Mouse (Mus musculus) lung, postnatal 0 days (tissue): ENCODE data around the gene Fam222a. TPM values are rescaled to one million over a fixed set of nuclear protein-coding genes. Genes with fewer than 3 reads are reported as not detected.
A peak's percentile ranks its signal among the peaks of the same experiment; 100 is the strongest.

ENCODE experiments used
- ATAC-seq: fragments of 200-750 bp; cut with Nextera tagmentation; 2 replicates; pipeline ENCODE4 v1.8.0; 2017; ENCODE audit warnings: moderate library complexity
- DNase-seq: peaks from one replicate; pipeline ENCODE4 v3.0.0-alpha.2; 2016; ENCODE audit warnings: low spot score
- H3K27ac ChIP-seq: fragments of 300-500 bp; sonication (generic); 2 replicates; pipeline ENCODE4 v1.5.1; 2014; ENCODE audit warnings: antibody characterized with exemption, mild to moderate bottlenecking, low read length, mixed read lengths
- H3K27me3 ChIP-seq: fragments of 300-500 bp; sonication (generic); replicated peaks from 2 replicates; pipeline ENCODE4 v1.6.1; 2014; ENCODE audit warnings: low read length, mixed read lengths; ENCODE audit not compliant: insufficient read depth
- H3K36me3 ChIP-seq: fragments of 300-500 bp; sonication (generic); 2 replicates; pipeline ENCODE4 v1.6.1; 2014; ENCODE audit warnings: low read length, mixed read lengths; ENCODE audit not compliant: insufficient read depth
- H3K4me1 ChIP-seq: fragments of 300-500 bp; sonication (generic); 2 replicates; pipeline ENCODE4 v1.6.1; 2014; ENCODE audit warnings: antibody characterized with exemption, low read depth, low read length, mixed read lengths; ENCODE audit not compliant: insufficient read depth
- H3K4me2 ChIP-seq: fragments of 300-500 bp; sonication (generic); replicated peaks from 2 replicates; pipeline ENCODE4 v1.6.1; 2014; ENCODE audit warnings: low read depth, mild to moderate bottlenecking, low read length, moderate library complexity, mixed read lengths
- H3K4me3 ChIP-seq: fragments of 300-500 bp; sonication (generic); 2 replicates; pipeline ENCODE4 v1.5.1; 2014; ENCODE audit warnings: low read depth, low read length
- H3K9ac ChIP-seq: fragments of 300-500 bp; sonication (generic); replicated peaks from 2 replicates; pipeline ENCODE4 v1.6.1; 2014; ENCODE audit warnings: low read depth, mild to moderate bottlenecking
- H3K9me3 ChIP-seq: fragments of 300-500 bp; sonication (generic); 2 replicates; pipeline ENCODE4 v1.6.1; 2016; ENCODE audit warnings: low read length, mixed read lengths
- CTCF ChIP-seq: IDR thresholded peaks from 2 replicates; pipeline ENCODE4 v1.5.1; 2016; ENCODE audit warnings: antibody characterized with exemption, mild to moderate bottlenecking
- EP300 ChIP-seq: IDR thresholded peaks from 2 replicates; pipeline ENCODE4 v1.6.1; 2016; ENCODE audit warnings: antibody characterized with exemption, mild to moderate bottlenecking, control low read depth
- WGBS: fragments of 180-500 bp; shearing (Covaris S2); extraction: QIAGEN DNeasy Blood & Tissue Kit; methylation state at CpG from one replicate; pipeline ENCODE4 v1.1.7; 2014; 5-methylcytosine and 5-hydroxymethylcytosine counted together
- polyA plus RNA-seq: library from polyadenylated mRNA; unstranded; fragments of >200 nt; fragmentation: Nextera tagmentation; extraction: Ambion mirVana; gene quantifications from 2 replicates; pipeline ENCODE4 v1.2.1, GENCODE M21; 2015

The Fam222a gene
- polyA plus RNA-seq, 1 experiment from 2014 or later = 1.9 TPM

DNA sequence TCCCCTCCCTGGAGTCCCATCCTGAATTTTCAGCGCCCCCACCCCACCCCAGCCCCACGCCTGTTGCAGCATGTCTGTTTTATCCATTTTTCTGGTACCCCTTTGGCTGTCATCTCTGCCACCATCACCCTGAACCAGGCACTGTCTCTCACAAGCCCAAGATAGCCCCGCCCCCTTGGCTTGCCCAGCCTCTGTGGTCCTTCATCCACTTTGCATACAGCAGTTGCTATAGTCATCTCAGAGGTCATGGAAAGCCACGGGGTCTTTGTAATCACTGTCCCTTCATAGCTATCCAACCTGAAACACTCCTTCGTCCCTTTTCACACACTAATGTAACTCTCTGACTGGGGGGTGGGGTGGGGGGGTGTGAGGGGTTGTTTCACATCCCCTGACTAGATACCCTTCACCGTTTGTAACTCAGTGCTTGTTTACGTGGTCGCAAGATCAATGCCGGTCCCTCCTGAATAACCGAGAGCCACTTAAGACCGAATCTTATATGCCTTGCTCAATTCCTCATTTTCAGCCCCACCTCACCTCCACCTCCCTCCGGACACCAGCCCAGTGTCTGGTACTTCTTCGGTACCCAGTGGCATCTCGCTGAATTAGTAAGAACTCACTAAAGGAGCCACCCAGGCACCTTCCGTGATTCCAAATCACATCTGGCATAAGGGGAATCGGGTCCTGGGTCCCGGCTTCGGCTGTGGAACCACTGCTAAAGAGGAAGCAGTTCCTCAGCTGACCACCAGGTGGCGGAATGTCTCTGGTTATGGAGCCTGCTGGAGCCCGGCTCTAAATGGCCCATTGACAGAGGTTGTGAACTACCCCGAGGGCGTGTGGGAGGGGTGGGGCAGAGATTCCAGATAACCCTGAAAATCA lies 71.2 kb downstream of the Fam222a start:
- 0 out of 2 replicates have a peak, but pooled peaks cover 3% of the 10 kb centered on the region for H3K4me1 ChIP-seq
- H3K4me3 ChIP-seq = no peak overlapping the region
- H3K36me3 ChIP-seq = no peaks in the 10 kb centered on the region
- peak overlapping the region; percentile 30 for H3K4me2 ChIP-seq
- H3K9me3 ChIP-seq = no peaks in the 10 kb centered on the region
- ATAC-seq (peak; percentile 91), DNase-seq (peak; percentile 90)
- H3K27me3 ChIP-seq = 0 out of 2 replicates have a peak, but pooled peaks cover 8% of the 10 kb centered on the region
- H3K27ac ChIP-seq = no peak overlapping the region
- 14% methylated on average over 22 of the region's 22 CpGs for WGBS
- no peak overlapping the region for H3K9ac ChIP-seq
- TF ChIP-seq CTCF (peak; percentile 99), EP300 (0 out of 2 replicates have a peak, but pooled peaks have one; percentile 54)

DNA sequence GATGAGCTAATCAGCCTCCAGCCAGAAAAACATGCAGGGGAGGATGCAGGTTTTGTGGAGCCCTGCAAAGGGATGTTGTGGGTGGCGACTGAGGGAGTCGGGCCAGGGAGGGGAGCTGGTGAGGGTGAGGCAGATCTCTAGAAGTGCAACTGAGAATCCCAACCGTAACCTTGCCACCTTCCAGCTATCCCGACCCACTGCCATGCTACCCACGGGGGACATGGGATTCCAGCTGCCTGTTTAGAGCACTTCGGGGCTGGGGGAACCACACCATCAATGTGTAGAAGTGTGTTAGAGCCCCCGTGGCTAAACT lies 71.8 kb downstream of the Fam222a start:
- no peak for DNase-seq
- Histone ChIP-seq H3K4me1 (0 out of 2 replicates have a peak, but pooled peaks cover 3% of the 10 kb centered on the region), H3K4me2 (peak overlapping the region; percentile 30), H3K9ac (no peak overlapping the region), H3K9me3 (no peaks in the 10 kb centered on the region), H3K27ac (no peak overlapping the region), H3K27me3 (0 out of 2 replicates have a peak, but pooled peaks cover 8% of the 10 kb centered on the region), H3K36me3 (no peaks in the 10 kb centered on the region), H3K4me3 (no peak overlapping the region)
- no peak; the same call in 1 of the 2 replicates for TF ChIP-seq EP300
- TF ChIP-seq CTCF = no peak
- whole genome bisulfite sequencing = 30% methylated on average over 7 of the region's 7 CpGs
- ATAC-seq = no peak

GRCm38 (mm10) chr5:114640809-114641208 lies 73.0 kb downstream of the Fam222a start:
- WGBS = 73% methylated on average over 10 of the region's 10 CpGs
- Histone ChIP-seq H3K4me1 (0 out of 2 replicates have a peak, but pooled peaks cover 3% of the 10 kb centered on the region), H3K27ac (no peak overlapping the region), H3K9ac (no peak overlapping the region), H3K27me3 (0 out of 2 replicates have a peak, but pooled peaks cover 8% of the 10 kb centered on the region), H3K4me2 (no peak overlapping the region), H3K36me3 (no peaks in the 10 kb centered on the region), H3K4me3 (no peak overlapping the region), H3K9me3 (no peaks in the 10 kb centered on the region)
- DNase-seq = no peak
- no peak for TF ChIP-seq EP300
- no peak for TF ChIP-seq CTCF
- ATAC-seq = no peak

DNA sequence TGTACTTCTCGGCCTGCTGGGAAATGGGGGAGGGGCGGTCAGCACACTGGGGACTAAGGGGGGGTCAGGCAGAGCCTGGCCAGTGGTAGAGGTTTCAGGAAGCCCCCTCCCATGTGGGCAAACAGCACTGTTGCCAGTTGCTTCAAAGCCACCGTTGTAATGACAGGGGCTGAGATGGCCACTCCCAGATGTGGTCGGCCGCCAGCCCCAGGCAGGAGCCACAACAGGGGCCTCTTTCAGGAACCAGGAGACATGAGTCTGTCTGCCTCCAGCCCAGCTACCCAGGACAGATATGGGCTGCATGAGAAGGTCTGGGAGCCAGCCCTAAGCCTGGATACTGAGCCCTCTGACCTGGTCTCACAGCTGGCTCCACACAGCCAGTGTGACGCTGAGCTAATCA lies 77.1 kb downstream of the Fam222a start:
- H3K4me2 ChIP-seq = no peak overlapping the region
- no peaks in the 10 kb centered on the region for H3K9me3 ChIP-seq
- 0 out of 2 replicates have a peak, but pooled peaks cover 3% of the 10 kb centered on the region for H3K27me3 ChIP-seq
- no peak overlapping the region for H3K27ac ChIP-seq
- no peak for TF ChIP-seq EP300
- no peak for TF ChIP-seq CTCF
- WGBS = 37% methylated on average over 6 of the region's 6 CpGs
- H3K36me3 ChIP-seq = no peaks in the 10 kb centered on the region
- H3K9ac ChIP-seq = no peak overlapping the region
- ATAC-seq (no peak), DNase-seq (no peak)
- no peak overlapping the region for H3K4me3 ChIP-seq
- H3K4me1 ChIP-seq = 0 out of 2 replicates have a peak, but pooled peaks cover 3% of the 10 kb centered on the region

GRCm38 (mm10) chr5:114645916-114646315 lies 78.1 kb downstream of the Fam222a start:
- Histone ChIP-seq H3K4me2 (no peak overlapping the region), H3K27me3 (0 out of 2 replicates have a peak, but pooled peaks cover 3% of the 10 kb centered on the region), H3K4me1 (0 out of 2 replicates have a peak, but pooled peaks cover 3% of the 10 kb centered on the region), H3K9me3 (no peaks in the 10 kb centered on the region), H3K27ac (no peak overlapping the region), H3K9ac (no peak overlapping the region), H3K4me3 (no peak overlapping the region), H3K36me3 (no peaks in the 10 kb centered on the region)
- ATAC-seq (no peak), DNase-seq (no peak)
- TF ChIP-seq CTCF = no peak
- no peak for TF ChIP-seq EP300
- 87% methylated on average over 5 of the region's 5 CpGs for WGBS

DNA sequence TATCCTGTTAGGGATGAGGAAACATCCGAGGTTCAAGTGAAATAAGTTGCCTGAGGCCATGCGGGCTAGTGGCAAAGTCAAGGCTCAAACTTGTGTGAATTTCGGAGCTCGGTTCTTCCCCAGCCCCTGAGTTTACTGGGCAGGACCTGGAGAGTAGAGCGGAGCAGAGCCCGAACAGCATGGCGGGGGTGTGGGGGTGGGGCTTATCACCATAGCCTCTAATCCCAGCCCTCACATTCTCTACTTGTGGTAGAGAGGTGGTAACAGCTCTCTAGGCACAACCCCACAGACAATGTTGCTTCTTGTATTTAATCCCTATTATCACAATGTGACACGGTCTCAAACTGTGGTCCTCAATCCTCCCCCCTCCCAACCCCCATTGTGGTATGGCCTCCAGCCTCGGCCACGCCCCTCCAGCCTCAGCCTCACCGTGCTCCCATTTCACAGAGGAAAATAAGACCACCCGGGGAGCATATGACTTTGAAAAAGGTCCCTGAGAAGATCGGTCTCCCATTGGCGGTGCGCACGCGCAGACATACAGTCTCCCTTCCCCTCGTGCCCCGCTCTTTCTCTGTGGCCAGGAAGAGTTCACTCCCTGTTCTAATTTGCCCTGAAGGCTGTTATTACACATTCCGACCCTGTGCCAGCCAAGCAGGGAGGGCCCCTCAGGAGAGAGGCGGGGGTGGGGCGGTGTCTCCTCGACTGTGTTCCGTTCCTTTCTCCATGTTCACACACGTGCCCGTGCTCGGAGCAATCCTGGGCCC lies 79.6 kb downstream of the Fam222a start:
- Histone ChIP-seq H3K9ac (no peak overlapping the region), H3K36me3 (no peaks in the 10 kb centered on the region), H3K4me2 (peak overlapping the region; percentile 54), H3K4me1 (peaks cover 3% of the 10 kb centered on the region; the same call in 1 of the 2 replicates), H3K4me3 (peak overlapping the region; percentile 18), H3K27ac (peak overlapping the region; percentile 43; the same call in 1 of the 2 replicates), H3K27me3 (0 out of 2 replicates have a peak, but pooled peaks cover 2% of the 10 kb centered on the region), H3K9me3 (no peaks in the 10 kb centered on the region)
- TF ChIP-seq EP300 (peak; percentile 45; the same call in 1 of the 2 replicates), CTCF (no peak)
- WGBS = 3% methylated on average over 27 of the region's 27 CpGs
- ATAC-seq (peak; percentile 88), DNase-seq (peak; percentile 88)
